Mouse (Mus musculus) ES-Bruce4 (cell line): ENCODE results near the gene Vmn1r188.
"Not testable (repeated sequence)": the region's sequence is repeated elsewhere in the genome, so short reads cannot be mapped to it uniquely, and the experiment has no call there.

Experiments used
- CTCF ChIP-seq: IDR thresholded peaks from one replicate; pipeline ENCODE4 v1.8.1; 2011; ENCODE audit warnings: low read depth, low read length
- EP300 ChIP-seq: IDR thresholded peaks from 2 replicates; pipeline ENCODE4 v1.6.1; 2011; ENCODE audit warnings: low read depth, low read length; ENCODE audit not compliant: insufficient read depth
- POLR2A ChIP-seq: IDR thresholded peaks from one replicate; pipeline ENCODE4 v1.8.1; 2011; ENCODE audit warnings: low read length; ENCODE audit not compliant: insufficient read depth

DNA sequence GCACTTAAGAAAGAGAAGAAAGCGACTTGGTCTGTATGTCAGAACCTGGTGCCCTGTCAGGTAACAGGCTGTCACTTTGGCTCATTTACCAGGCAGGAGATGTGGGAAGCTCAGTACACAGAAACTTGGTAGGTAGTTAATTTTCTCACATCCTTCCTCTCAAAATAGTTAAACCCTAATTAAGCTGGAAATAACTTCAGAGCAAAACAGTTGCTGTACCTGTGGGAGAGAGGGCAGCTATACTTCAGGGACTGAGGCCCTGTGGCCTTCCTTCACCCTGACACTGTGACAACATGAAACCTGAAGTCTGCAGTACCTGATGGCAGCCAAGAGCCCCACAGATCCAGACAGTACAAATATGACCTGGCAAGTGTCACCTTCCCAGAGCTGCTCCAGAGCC lies at the start of gene Vmn1r188:
- TF ChIP-seq CTCF, EP300, POLR2A: not testable (repeated sequence)
